Mouse (Mus musculus) embryonic facial prominence, embryonic 14.5 days (tissue): ENCODE measurements around the gene Hnrnpf. TPM values are rescaled to one million over a fixed set of nuclear protein-coding genes. Genes with fewer than 3 reads are reported as not detected.

Source experiments
- ATAC-seq: fragments of 200-750 bp; cut with Nextera tagmentation; 2 replicates; pipeline ENCODE4 v1.8.0; 2017; ENCODE audit warnings: low read depth, moderate number of reproducible peaks, moderate TSS enrichment
- DNase-seq: peaks from one replicate; pipeline ENCODE4 v3.0.0-alpha.2; 2015; ENCODE audit warnings: low spot score
- H3K27ac ChIP-seq: fragments of 300-500 bp; sonication (generic); replicated peaks from 2 replicates; pipeline ENCODE4 v1.5.1; 2014; ENCODE audit warnings: low read depth, mild to moderate bottlenecking, low read length, moderate library complexity
- H3K27me3 ChIP-seq: fragments of 300-500 bp; sonication (generic); replicated peaks from 2 replicates; pipeline ENCODE4 v1.6.1; 2014; ENCODE audit warnings: low read length; ENCODE audit not compliant: control insufficient read depth, insufficient read depth
- H3K36me3 ChIP-seq: fragments of 300-500 bp; sonication (generic); 2 replicates; pipeline ENCODE4 v1.6.1; 2014; ENCODE audit warnings: low read length, mixed read lengths; ENCODE audit not compliant: control insufficient read depth, insufficient read depth
- H3K4me1 ChIP-seq: fragments of 300-500 bp; sonication (generic); 2 replicates; pipeline ENCODE4 v1.6.1; 2014; ENCODE audit warnings: antibody characterized with exemption, low read length; ENCODE audit not compliant: control insufficient read depth, insufficient read depth
- H3K4me2 ChIP-seq: fragments of 300-500 bp; sonication (generic); 2 replicates; pipeline ENCODE4 v1.6.1; 2014; ENCODE audit warnings: low read depth, mild to moderate bottlenecking, low read length, moderate library complexity, mixed read lengths
- H3K4me3 ChIP-seq: fragments of 300-500 bp; sonication (generic); 2 replicates; pipeline ENCODE4 v1.5.1; 2014; ENCODE audit warnings: low read depth, mild to moderate bottlenecking, low read length
- H3K9ac ChIP-seq: fragments of 300-500 bp; sonication (generic); 2 replicates; pipeline ENCODE4 v1.6.1; 2014; ENCODE audit warnings: low read depth, mild to moderate bottlenecking, low read length, moderate library complexity, mixed read lengths
- H3K9me3 ChIP-seq: fragments of 300-500 bp; sonication (generic); 2 replicates; pipeline ENCODE4 v1.6.1; 2016; ENCODE audit warnings: low read length; ENCODE audit not compliant: control insufficient read depth
- WGBS: fragments of 180-500 bp; shearing (Covaris S2); extraction: QIAGEN DNeasy Blood & Tissue Kit; methylation state at CpG from one replicate; pipeline ENCODE4 v1.1.7; 2014; 5-methylcytosine and 5-hydroxymethylcytosine counted together
- microRNA-seq: library from miRNA; unstranded; fragments of <30 nt; microRNA quantifications from one replicate; pipeline ENCODE4, GENCODE M21; 2016; ENCODE audit warnings: borderline number of aligned reads
- polyA plus RNA-seq: library from polyadenylated mRNA; unstranded; fragments of >200 nt; fragmentation: Nextera tagmentation; extraction: Ambion mirVana; gene quantifications from 2 replicates; pipeline ENCODE4 v1.2.1, GENCODE M21; 2014

Gene Hnrnpf
- polyA plus RNA-seq, 1 experiment from 2014 or later, result 583 TPM

DNA sequence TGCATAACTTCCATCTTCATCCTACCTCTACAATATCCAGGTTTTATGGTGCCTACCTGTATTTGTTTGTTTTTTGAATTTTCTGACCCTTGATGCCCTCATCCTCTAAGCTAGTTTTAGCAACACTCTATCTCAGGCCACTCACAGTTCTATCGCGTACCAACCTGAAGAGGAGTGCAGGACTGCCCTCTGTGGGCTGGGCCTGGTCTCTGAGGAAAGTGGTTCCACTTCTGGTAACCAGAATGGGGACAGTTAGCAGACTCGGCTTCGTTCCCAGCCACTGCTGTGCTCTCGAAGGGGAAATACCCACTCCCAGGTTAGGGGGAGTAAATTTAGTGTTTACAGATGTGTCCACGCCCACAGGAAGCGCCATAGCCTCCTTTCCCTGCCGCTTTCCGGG is 66.6 kb downstream of the Hnrnpf start:
- Histone ChIP-seq H3K9ac (no peak overlapping the region), H3K27me3 (no peaks in the 10 kb centered on the region), H3K4me1 (no peaks in the 10 kb centered on the region), H3K9me3 (no peaks in the 10 kb centered on the region; the same call in 1 of the 2 replicates), H3K27ac (no peak overlapping the region), H3K36me3 (no peaks in the 10 kb centered on the region), H3K4me2 (no peak overlapping the region), H3K4me3 (no peak overlapping the region)
- 40% methylated on average over 9 of the region's 9 CpGs for WGBS
- DNase-seq (peak; percentile 10), ATAC-seq (no peak)

Small RNAs within 50 kb of the gene (microRNA-seq; reads per million reads assigned to microRNA genes)
- not detected for gene Gm25535

Other genes starting within 250 kb of the Hnrnpf start
- 116 and 134 TPM in 2 replicates for gene Zfp637, start 59.1 kb upstream of the Hnrnpf start, polyA plus RNA-seq
- 6.1 and 7.9 TPM in 2 replicates for gene Zfp239, start 38.2 kb upstream of the Hnrnpf start, polyA plus RNA-seq
- gene Fxyd4, start 37.4 kb downstream of the Hnrnpf start, polyA plus RNA-seq, result 1.2 and 2.8 TPM in 2 replicates
- 0.21 and 0.49 TPM in 2 replicates for gene Rasgef1a, start 111.1 kb downstream of the Hnrnpf start, polyA plus RNA-seq
- gene Csgalnact2, start 238.8 kb downstream of the Hnrnpf start, polyA plus RNA-seq, result 21.2 and 22.6 TPM in 2 replicates